Mouse (Mus musculus) kidney, adult 8-10 months (tissue): ENCODE measurements at regions not wholly inside any gene's neighbourhood (a gene's known extent, or its start where the extent isn't known, plus 50 kb on each side); places are given as distances from the start of the nearest gene placed in this dataset.

ENCODE experiments used
- DNase-seq, 2 experiments: peaks; one replicate each; pipeline ENCODE4 v3.0.0; 2022

- no peak for DNase-seq
Measured at GRCm38 (mm10) chr10:92473282-92473681, 248.9 kb downstream of the Nedd1 start.

- no peak for DNase-seq
Measured at GRCm38 (mm10) chr10:92471111-92471510, 251.1 kb downstream of the Nedd1 start.

GRCm38 (mm10) chr10:92455195-92455594 lies 267.0 kb downstream of the Nedd1 start:
- no peak for DNase-seq

GRCm38 (mm10) chr10:92453550-92453949 lies 268.7 kb downstream of the Nedd1 start:
- no peak for DNase-seq

GRCm38 (mm10) chr10:92445957-92446356 lies 276.3 kb downstream of the Nedd1 start:
- DNase-seq: no peak

GRCm38 (mm10) chr10:92438621-92439394 lies 283.4 kb downstream of the Nedd1 start:
- no peak for DNase-seq

GRCm38 (mm10) chr10:92429256-92429655 lies 293.0 kb downstream of the Nedd1 start:
- DNase-seq: no peak

- no peak for DNase-seq
Measured at GRCm38 (mm10) chr10:92428026-92428425, 294.2 kb downstream of the Nedd1 start.

GRCm38 (mm10) chr10:92426443-92426842 lies 295.8 kb downstream of the Nedd1 start:
- no peak for DNase-seq

GRCm38 (mm10) chr10:92412737-92413136 lies 309.5 kb downstream of the Nedd1 start:
- peak; percentile 28 to 41 for DNase-seq

GRCm38 (mm10) chr10:92410813-92411325 lies 311.4 kb downstream of the Nedd1 start:
- DNase-seq: peak; percentile 10 to 12

- DNase-seq: no peak
Measured at GRCm38 (mm10) chr10:92404697-92405293, 317.4 kb downstream of the Nedd1 start.

- DNase-seq: no peak
Measured at GRCm38 (mm10) chr10:92400587-92401090, 321.6 kb downstream of the Nedd1 start.

GRCm38 (mm10) chr10:92389176-92389732 lies 333.0 kb downstream of the Nedd1 start:
- DNase-seq: no peak

GRCm38 (mm10) chr10:92367126-92367525 lies 355.1 kb downstream of the Nedd1 start:
- no peak for DNase-seq

GRCm38 (mm10) chr10:92356738-92357137 lies 365.5 kb downstream of the Nedd1 start:
- DNase-seq: no peak

- DNase-seq: no peak
Measured at GRCm38 (mm10) chr10:92349043-92349442, 373.2 kb downstream of the Nedd1 start.

GRCm38 (mm10) chr10:92347960-92348675 lies 374.1 kb downstream of the Nedd1 start:
- DNase-seq: no peak

GRCm38 (mm10) chr10:92339671-92340070 lies 382.5 kb downstream of the Nedd1 start:
- DNase-seq: no peak

GRCm38 (mm10) chr10:92336949-92337348 lies 385.3 kb downstream of the Nedd1 start:
- no peak for DNase-seq

- no peak for DNase-seq
Measured at GRCm38 (mm10) chr10:92336138-92336537, 386.1 kb downstream of the Nedd1 start.

GRCm38 (mm10) chr10:92335141-92335540 lies 387.1 kb downstream of the Nedd1 start:
- no peak for DNase-seq

GRCm38 (mm10) chr10:92333869-92334268 lies 388.4 kb downstream of the Nedd1 start:
- DNase-seq: no peak
